Mouse (Mus musculus): ENCODE data around the gene Cend1. TPM values are rescaled to one million over a fixed set of nuclear protein-coding genes. Genes with fewer than 3 reads are reported as not detected.
A peak's percentile ranks its signal among the peaks of the same experiment; 100 is the strongest.
"Not testable (repeated sequence)": the region's sequence is repeated elsewhere in the genome, so short reads cannot be mapped to it uniquely, and the experiment has no call there.

The Cend1 gene
- polyA plus RNA-seq, 1 experiment from 2014 or later: 5.6 TPM

DNA sequence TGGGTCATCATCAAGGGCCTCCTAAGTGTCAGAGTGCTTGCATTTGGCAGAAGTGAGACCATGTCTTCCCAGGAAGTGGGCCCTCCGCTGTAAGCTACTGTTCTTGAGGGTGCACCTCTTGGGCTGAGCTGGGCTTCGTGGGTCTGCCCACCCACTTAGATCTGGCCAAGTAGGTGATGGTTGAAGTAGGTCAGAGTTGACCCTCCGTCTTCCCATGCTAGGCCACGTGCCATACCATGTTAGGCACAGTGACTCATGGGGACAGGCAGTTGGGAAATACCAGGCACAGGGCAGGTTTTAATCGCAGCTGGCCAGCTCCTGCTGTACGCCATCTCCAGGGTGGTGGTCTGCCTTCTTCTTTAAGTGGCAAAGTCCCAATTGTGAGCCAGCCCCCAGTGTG is 27.4 kb upstream of the Cend1 start:
- Histone ChIP-seq H3K9ac (replicated peaks) (no peak overlapping the region), H3K9me3 (no peaks in the 10 kb centered on the region), H3K36me3 (peaks cover 15% of the 10 kb centered on the region), H3K4me2 (no peak overlapping the region), H3K4me3 (replicated peaks) (no peak overlapping the region), H3K27me3 (peaks cover 44% of the 10 kb centered on the region), H3K27ac (no peak overlapping the region), H3K4me1 (replicated peaks) (peaks cover 21% of the 10 kb centered on the region)
- ATAC-seq (ENCODE audit: insufficient number of reproducible peaks, insufficient read depth, low FRiP score, low TSS enrichment, low read depth): no peak
- 94% methylated on average over 6 of the region's 6 CpGs for WGBS

DNA sequence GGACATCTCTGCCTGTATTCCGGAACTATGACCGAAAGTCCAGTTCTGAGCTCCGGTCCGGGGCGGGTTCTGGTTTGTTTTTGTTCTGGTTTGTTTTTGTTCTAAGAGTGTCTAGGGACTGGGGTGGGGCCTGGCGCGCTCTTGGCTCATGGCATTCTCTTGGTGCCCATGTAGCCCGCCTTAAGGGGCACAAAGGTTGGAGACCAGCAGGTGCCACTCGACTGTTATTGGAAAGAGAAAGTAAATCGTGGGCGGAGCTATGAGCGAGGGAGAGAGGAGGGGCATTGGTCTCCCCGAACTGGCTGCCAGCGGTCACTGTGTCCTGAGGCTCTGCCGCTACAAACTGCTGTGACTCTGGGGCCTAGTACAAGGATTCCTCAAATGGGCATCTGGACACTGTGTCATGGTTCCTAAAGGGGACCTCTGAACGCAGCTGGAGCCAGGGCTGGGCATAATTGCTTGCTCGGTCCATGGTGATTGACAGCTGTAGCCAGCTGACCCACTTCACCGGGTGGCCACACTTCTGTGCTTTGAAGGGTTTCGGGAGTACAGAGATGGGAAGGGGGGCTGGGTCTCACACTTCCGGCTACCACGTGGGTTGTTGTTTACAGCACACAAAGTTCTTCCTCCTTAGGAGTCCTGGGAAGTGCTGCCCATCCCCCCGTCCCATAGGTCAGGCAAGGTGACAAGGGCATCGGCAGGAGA is 26.5 kb upstream of the Cend1 start:
- peak overlapping the region; percentile 66; the same call in 1 of the 2 replicates for H3K27ac ChIP-seq
- H3K4me1 ChIP-seq (replicated peaks): peaks cover 17% of the 10 kb centered on the region
- H3K4me3 ChIP-seq (replicated peaks): peak overlapping the region; percentile 61
- no peaks in the 10 kb centered on the region for H3K9me3 ChIP-seq
- peak; percentile 21 for ATAC-seq (ENCODE audit: insufficient number of reproducible peaks, insufficient read depth, low FRiP score, low TSS enrichment, low read depth)
- H3K4me2 ChIP-seq: peak overlapping the region; percentile 98
- peaks cover 34% of the 10 kb centered on the region for H3K27me3 ChIP-seq
- WGBS: 1% methylated on average over 23 of the region's 23 CpGs
- H3K9ac ChIP-seq (replicated peaks): peak overlapping the region; percentile 66
- peaks cover 24% of the 10 kb centered on the region for H3K36me3 ChIP-seq

- H3K27me3 ChIP-seq: peaks cover 27% of the 10 kb centered on the region
- H3K4me2 ChIP-seq: peak within 1 kb of the TSS; percentile 98
- peak within 1 kb of the TSS; percentile 66; the same call in 1 of the 2 replicates for H3K27ac ChIP-seq
Observed at GRCm38 (mm10) chr7:141454967-141455551, 25.8 kb upstream of the Cend1 start, which contains the start of gene Pnpla2. Pnpla2 (plus strand) TSS chr7:141455198.

GRCm38 (mm10) chr7:141453636-141454035 is 24.3 kb upstream of the Cend1 start:
- 71% methylated on average over 2 of the region's 2 CpGs for WGBS
- H3K4me1 ChIP-seq (replicated peaks): peaks cover 18% of the 10 kb centered on the region
- H3K27me3 ChIP-seq: peaks cover 13% of the 10 kb centered on the region
- no peak overlapping the region for H3K9ac ChIP-seq (replicated peaks)
- no peak overlapping the region for H3K4me3 ChIP-seq (replicated peaks)
- ATAC-seq (ENCODE audit: insufficient number of reproducible peaks, insufficient read depth, low FRiP score, low TSS enrichment, low read depth): no peak
- H3K36me3 ChIP-seq: peaks cover 38% of the 10 kb centered on the region
- no peaks in the 10 kb centered on the region for H3K9me3 ChIP-seq
- no peak overlapping the region for H3K27ac ChIP-seq
- no peak overlapping the region for H3K4me2 ChIP-seq

More at GRCm38 (mm10) chr7:141454967-141455551, 25.8 kb upstream of the Cend1 start, which contains the start of gene Pnpla2:
- Histone ChIP-seq H3K36me3 (peaks cover 31% of the 10 kb centered on the region), H3K9ac (replicated peaks) (peak within 1 kb of the TSS; percentile 66), H3K4me3 (replicated peaks) (peak within 1 kb of the TSS; percentile 61), H3K9me3 (no peaks in the 10 kb centered on the region), H3K4me1 (replicated peaks) (peaks cover 17% of the 10 kb centered on the region)
- WGBS: under 1% methylated on average over 45 of the region's 45 CpGs
- peak; percentile 74 for ATAC-seq (ENCODE audit: insufficient number of reproducible peaks, insufficient read depth, low FRiP score, low TSS enrichment, low read depth)

DNA sequence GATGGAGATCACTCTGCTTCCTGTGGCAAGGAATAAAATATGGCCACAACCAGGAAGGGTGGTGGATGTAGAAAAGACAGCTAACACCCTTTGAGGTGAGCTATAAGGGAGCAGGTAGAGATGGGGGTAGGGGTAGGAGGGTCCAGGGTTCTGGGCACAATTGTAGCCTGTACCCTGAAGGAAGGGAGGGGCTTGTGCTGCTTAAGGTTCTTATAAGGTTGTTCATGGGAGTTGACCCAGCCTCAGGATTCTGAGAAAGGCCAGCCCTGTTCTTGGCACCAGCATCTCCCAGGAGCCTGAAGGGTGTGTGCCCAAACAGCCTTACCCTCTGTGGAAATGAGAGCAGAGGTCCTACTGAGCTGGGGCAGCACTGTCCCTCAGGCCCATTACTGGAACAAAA is 22.6 kb upstream of the Cend1 start:
- ATAC-seq (ENCODE audit: insufficient number of reproducible peaks, insufficient read depth, low FRiP score, low TSS enrichment, low read depth): no peak
- Histone ChIP-seq H3K36me3 (peaks cover 41% of the 10 kb centered on the region), H3K27me3 (peaks cover 3% of the 10 kb centered on the region; the same call in 1 of the 2 replicates), H3K4me1 (replicated peaks) (peaks cover 24% of the 10 kb centered on the region), H3K4me2 (no peak overlapping the region), H3K27ac (no peak overlapping the region), H3K9me3 (no peaks in the 10 kb centered on the region), H3K4me3 (replicated peaks) (no peak overlapping the region), H3K9ac (replicated peaks) (no peak overlapping the region)

DNA sequence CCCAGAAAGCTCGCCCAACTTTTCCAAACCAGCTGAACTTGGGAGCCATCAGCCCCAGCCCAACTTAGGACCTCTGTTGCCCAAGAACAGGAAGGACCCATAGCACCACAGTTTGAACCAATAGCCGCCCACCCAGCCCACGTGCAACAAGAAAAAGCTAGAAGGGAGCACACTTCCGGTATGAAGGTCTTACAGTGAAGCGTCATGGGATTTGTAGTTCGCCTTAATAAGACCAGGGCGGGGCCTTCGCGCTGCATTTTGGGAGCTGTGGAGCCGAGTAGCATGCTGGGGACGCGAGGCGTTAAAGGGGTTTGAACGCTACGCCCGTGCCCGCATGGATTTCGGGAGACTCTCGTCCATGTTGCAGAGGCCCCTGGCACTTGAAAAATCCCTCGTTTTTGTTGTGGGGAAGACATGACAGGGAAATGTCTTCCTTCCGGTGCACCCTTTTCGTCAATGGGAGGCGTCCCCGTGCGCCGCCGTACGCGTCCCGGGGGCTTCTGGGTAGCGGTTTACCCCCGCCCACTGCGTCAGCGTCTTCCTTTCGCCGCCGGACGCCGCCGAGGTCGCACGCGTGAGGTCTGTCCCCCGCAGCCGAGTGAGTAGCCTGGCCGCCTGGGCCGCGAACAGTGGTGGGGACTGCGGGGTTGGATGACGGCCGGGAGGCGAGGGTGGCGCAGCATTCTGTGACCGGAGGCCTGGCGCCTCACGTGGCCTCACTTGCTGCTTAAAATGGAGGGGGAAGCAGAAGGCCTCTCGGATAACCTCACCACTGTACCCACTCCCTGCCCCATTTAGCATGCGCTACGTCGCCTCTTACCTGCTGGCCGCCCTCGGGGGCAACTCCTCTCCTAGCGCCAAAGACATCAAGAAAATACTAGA is 18.1 kb upstream of the Cend1 start, which contains the start of gene Rplp2:
TSS of gene Rplp2 (plus strand) at position 261 of the 882 bp plus-strand sequence.
- peak within 1 kb of the TSS; percentile 64 for H3K27ac ChIP-seq
- H3K4me1 ChIP-seq (replicated peaks): peaks cover 26% of the 10 kb centered on the region
- H3K9me3 ChIP-seq: no peaks in the 10 kb centered on the region
- no peaks in the 10 kb centered on the region for H3K27me3 ChIP-seq
- peak within 1 kb of the TSS; percentile 79 for H3K4me2 ChIP-seq
- ATAC-seq (ENCODE audit: insufficient number of reproducible peaks, insufficient read depth, low FRiP score, low TSS enrichment, low read depth): peak; percentile 85
- WGBS: under 1% methylated on average over 63 of the region's 63 CpGs
- peaks cover 40% of the 10 kb centered on the region for H3K36me3 ChIP-seq
- H3K9ac ChIP-seq (replicated peaks): peak within 1 kb of the TSS; percentile 95
- peak within 1 kb of the TSS; percentile 88 for H3K4me3 ChIP-seq (replicated peaks)

DNA sequence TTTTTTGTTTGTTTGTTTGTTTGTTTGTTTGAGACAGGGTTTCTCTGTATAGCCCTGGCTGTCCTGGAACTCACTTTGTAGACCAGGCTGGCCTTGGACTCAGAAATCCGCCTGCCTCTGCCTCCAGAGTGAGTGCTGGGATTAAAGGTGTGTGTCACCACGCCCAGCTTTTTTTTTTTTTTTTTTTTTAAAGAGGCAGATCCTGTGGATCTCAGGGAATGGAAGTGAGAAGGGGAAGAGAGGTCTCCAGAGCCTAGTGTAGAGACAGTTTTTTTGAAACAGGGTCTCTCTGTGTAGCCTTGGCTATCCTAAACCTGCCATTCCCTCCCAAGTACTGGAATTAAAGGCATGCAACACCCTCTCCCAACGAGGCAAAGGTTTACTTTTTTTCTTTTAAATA is 17.1 kb upstream of the Cend1 start:
- not testable (repeated sequence) for H3K9ac ChIP-seq (replicated peaks); H3K27me3 ChIP-seq; H3K4me2 ChIP-seq; ATAC-seq (ENCODE audit: insufficient number of reproducible peaks, insufficient read depth, low FRiP score, low TSS enrichment, low read depth); H3K27ac ChIP-seq; H3K4me3 ChIP-seq (replicated peaks); H3K9me3 ChIP-seq
- 77% methylated on average over 3 of the region's 3 CpGs for WGBS
- Histone ChIP-seq H3K36me3 (peaks cover 39% of the 10 kb centered on the region), H3K4me1 (replicated peaks) (peaks cover 33% of the 10 kb centered on the region)

GRCm38 (mm10) chr7:141443828-141444237 is 14.5 kb upstream of the Cend1 start, which contains the start of gene Pidd1:
Pidd1 (minus strand) TSS chr7:141444025.
- peak within 1 kb of the TSS; percentile 48 for H3K4me3 ChIP-seq (replicated peaks)
- H3K4me1 ChIP-seq (replicated peaks): peaks cover 39% of the 10 kb centered on the region
- peak within 1 kb of the TSS; percentile 78 for H3K27ac ChIP-seq
- H3K27me3 ChIP-seq: no peaks in the 10 kb centered on the region
- no peaks in the 10 kb centered on the region for H3K9me3 ChIP-seq
- peaks cover 39% of the 10 kb centered on the region for H3K36me3 ChIP-seq
- H3K4me2 ChIP-seq: peak within 1 kb of the TSS; percentile 88
- H3K9ac ChIP-seq (replicated peaks): peak within 1 kb of the TSS; percentile 68
- under 1% methylated on average over 25 of the region's 25 CpGs for WGBS
- 0 out of 2 replicates have a peak, but pooled peaks have one; percentile 33 for ATAC-seq (ENCODE audit: insufficient number of reproducible peaks, insufficient read depth, low FRiP score, low TSS enrichment, low read depth)

DNA sequence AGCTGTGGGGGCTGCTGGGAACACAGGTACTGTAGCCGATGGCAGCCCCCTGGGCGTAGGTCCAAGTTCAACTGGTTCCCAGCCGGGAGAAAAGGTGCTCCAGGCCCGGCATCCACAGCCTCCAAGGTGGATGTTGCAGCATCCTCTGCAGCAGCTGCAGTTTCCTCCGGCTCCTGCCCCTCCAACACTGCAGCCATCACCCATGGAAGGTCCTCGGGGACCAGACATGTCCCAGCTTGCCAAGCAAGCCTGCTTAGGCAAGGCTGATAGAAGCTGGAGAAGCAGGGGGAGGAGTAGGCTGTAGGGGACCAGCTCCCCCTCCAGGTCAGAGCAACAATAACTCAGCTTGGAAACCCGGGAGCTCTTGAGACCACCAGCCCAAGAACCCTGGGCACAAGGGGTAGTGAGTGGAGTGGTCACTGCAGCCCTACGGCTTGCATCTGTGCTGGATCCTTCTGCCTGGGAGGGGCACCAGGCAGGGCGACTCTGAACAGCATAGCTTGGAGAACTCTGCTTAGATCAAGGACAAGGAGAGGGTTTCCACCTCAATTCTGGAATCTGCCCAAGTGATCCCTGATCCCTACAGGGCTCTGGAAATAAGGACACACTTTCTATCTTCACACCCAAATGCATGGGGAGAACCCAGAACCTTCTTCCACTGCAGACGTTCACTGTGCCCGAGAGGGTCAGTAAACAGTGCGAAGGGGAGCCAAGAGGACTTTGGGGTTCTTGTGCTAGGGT is 14.0 kb upstream of the Cend1 start:
- Histone ChIP-seq H3K4me2 (peak overlapping the region; percentile 88), H3K4me1 (replicated peaks) (peaks cover 34% of the 10 kb centered on the region), H3K4me3 (replicated peaks) (peak overlapping the region; percentile 48), H3K9ac (replicated peaks) (peak overlapping the region; percentile 68), H3K27me3 (no peaks in the 10 kb centered on the region), H3K36me3 (peaks cover 39% of the 10 kb centered on the region), H3K9me3 (no peaks in the 10 kb centered on the region), H3K27ac (peak overlapping the region; percentile 78)
- WGBS: 25% methylated on average over 12 of the region's 12 CpGs
- ATAC-seq (ENCODE audit: insufficient number of reproducible peaks, insufficient read depth, low FRiP score, low TSS enrichment, low read depth): peak; percentile 0; the same call in 1 of the 2 replicates

DNA sequence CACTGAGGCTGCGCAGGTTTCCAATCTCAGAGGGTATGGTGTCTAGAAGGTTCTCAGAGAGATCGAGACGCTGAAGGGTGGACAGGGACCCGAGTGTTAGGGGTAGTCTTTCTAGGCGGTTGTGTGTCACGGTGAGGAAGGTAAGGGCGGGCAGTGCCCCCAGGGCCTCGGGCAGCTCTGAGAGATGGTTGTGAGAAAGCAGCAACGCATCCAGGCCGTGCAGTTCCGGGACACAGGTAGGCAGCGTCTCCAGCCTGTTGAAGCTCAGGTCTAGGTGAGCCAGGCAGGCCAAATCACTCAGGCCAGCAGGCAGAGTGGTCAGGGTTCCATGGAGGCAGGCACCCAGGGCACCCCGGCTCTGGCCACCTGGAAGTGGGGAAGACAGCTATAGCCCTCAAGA is 12.9 kb upstream of the Cend1 start:
- H3K27ac ChIP-seq: no peak overlapping the region
- peaks cover 45% of the 10 kb centered on the region for H3K36me3 ChIP-seq
- peak overlapping the region; percentile 68 for H3K9ac ChIP-seq (replicated peaks)
- peak overlapping the region; percentile 88 for H3K4me2 ChIP-seq
- H3K4me1 ChIP-seq (replicated peaks): peaks cover 32% of the 10 kb centered on the region
- H3K9me3 ChIP-seq: no peaks in the 10 kb centered on the region
- peak overlapping the region; percentile 48; the same call in 1 of the 2 replicates for H3K4me3 ChIP-seq (replicated peaks)
- H3K27me3 ChIP-seq: no peaks in the 10 kb centered on the region
- WGBS: 89% methylated on average over 13 of the region's 13 CpGs
- ATAC-seq (ENCODE audit: insufficient number of reproducible peaks, insufficient read depth, low FRiP score, low TSS enrichment, low read depth): no peak
